Mouse (Mus musculus): ENCODE data around the gene Lrch4. TPM values are rescaled to one million over a fixed set of nuclear protein-coding genes. Genes with fewer than 3 reads are reported as not detected.

Lrch4 gene
- polyA plus RNA-seq (2016; fragmentation: Nextera tagmentation; extraction: Ambion mirVana): 36.7 and 46.5 TPM in 2 replicates

DNA sequence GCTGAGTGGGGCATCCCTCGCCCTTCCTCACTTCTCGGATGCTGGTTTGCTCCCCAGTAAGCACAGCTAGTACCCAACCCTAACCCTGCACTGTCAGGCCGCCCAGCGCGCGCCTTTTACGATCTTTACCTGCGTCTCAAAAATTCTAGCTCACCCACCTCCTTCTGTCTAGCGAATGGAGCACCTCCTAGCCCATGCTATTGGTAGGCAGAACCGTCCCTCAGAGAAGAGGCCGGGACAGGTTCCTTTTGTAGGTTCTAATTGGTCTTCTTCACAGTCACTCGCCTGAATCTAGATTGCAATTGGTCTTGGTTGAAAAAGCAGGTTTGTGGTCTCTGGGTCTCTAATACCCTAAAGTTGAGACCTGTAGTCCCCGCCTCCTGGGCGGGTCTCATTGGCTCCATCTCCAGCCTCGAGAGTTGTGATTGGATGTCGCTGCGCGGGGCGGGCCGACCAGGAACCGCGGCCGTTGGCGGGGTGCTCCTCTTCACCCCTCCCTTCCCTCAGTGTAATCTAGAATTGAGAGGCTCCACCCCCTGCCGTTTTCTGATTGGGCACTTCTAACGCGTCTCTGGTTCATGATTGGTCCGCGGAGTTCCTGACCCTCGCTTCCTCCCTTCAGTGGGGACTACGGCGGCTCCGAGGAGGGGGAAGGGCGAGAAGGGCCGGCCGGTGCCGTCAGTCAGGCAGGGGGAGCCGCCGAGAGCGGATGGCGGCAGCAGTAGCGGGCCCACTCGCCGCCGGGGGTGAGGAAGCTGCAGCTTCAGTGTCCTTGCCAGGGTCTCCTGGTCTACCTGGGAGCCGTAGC, at the start of gene Lrch4, which contains the start of the genes Fbxo24 and Gm20605:
Gene Lrch4, plus strand, starts transcription at position 624 of the 808 bp plus-strand sequence.
Gene Fbxo24, minus strand, starts transcription at position 505 of the 808 bp plus-strand sequence.
Gene Gm20605, plus strand, starts transcription at position 678 of the 808 bp plus-strand sequence.
- DNase-seq (ENCODE audit: low spot score): peak; percentile 99
- Histone ChIP-seq H3K4me3 (peak within 1 kb of the TSS; percentile 71), H3K9me3 (no peaks in the 10 kb centered on the region), H3K27me3 (replicated peaks; ENCODE audit: low read depth, poor library complexity, severe bottlenecking) (no peaks in the 10 kb centered on the region), H3K27ac (replicated peaks) (peak within 1 kb of the TSS; percentile 93), H3K4me1 (peaks cover 60% of the 10 kb centered on the region), H3K36me3 (replicated peaks) (peaks cover 28% of the 10 kb centered on the region)
- under 1% methylated on average over 46 of the region's 46 CpGs for WGBS

DNA sequence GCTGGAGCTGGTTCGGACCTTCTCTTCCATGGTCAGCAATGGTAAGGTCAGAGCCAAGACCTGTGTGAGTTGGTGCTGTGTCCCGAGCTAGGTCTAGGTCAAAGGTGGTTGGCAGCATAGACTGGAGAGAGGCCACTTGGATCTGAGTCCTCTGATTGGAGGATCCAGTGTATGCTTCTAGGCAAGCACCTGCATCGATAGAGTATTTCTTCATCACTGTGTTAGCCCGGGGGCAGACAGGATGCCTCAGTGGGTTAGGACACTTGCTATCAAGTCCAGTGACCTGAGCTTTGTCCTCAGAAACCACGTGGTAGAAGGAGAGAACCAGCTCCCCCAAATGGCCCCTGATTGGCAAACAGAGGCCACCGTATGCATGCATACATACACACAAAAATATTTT, 48.7 kb upstream of the Lrch4 start:
- no peaks in the 10 kb centered on the region for H3K36me3 ChIP-seq (replicated peaks)
- no peak overlapping the region for H3K4me3 ChIP-seq
- H3K27me3 ChIP-seq (replicated peaks; ENCODE audit: low read depth, poor library complexity, severe bottlenecking): peaks cover 37% of the 10 kb centered on the region
- H3K27ac ChIP-seq (replicated peaks): no peak overlapping the region
- WGBS: 84% methylated on average over 6 of the region's 6 CpGs
- no peak for DNase-seq (ENCODE audit: low spot score)
- peaks cover 23% of the 10 kb centered on the region for H3K4me1 ChIP-seq
- H3K9me3 ChIP-seq: no peaks in the 10 kb centered on the region

DNA sequence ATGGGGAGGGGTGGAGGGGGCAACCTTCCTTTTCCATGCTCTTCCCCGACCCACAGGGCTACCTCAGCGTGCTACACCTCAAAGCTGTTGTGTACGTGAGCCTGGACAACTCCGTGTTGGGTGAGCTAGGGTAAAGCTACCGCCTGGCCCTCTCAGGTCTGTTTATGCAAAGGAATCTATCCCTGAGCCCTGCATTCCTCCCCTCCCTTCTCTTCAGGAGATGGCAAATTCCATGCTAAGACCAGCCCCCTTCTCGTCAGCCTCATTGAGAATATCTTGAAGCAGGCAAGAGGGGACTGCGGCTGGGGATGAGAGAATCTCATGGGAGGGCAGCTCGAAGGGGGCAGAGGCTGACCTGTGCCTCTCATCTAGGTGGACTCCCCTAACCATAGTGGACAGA, 46.2 kb upstream of the Lrch4 start:
- Histone ChIP-seq H3K9me3 (no peaks in the 10 kb centered on the region), H3K27me3 (replicated peaks; ENCODE audit: low read depth, poor library complexity, severe bottlenecking) (peaks cover 30% of the 10 kb centered on the region), H3K36me3 (replicated peaks) (no peaks in the 10 kb centered on the region), H3K27ac (replicated peaks) (no peak overlapping the region), H3K4me3 (0 out of 2 replicates have a peak overlapping the region, but pooled peaks have one; percentile 57), H3K4me1 (peaks cover 23% of the 10 kb centered on the region)
- DNase-seq (ENCODE audit: low spot score): no peak
- WGBS: 35% methylated on average over 8 of the region's 8 CpGs

DNA sequence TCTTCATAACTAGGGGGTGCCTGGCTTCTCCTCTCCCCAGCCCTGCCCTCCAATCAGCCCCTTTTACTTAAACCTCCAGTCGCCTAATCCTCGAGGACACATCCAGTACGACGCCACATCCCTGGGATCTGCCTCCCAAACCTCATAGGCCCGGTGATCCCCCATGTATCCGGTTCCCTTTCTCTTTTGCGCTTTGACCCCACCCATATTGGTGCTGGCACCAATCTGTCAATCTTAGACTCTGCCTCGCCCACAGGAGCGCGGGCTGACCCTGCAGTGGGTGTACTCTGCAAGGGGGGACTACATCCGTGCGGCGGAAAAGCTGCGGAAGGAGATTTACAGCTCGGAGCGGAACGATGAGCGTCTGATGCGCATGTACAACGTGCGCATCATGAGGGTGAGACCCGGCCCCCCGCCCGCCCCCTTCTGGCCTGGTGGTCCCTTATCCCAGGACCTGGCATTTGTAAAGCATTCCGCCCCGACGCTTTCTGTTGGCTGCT, 45.2 kb upstream of the Lrch4 start:
- peak overlapping the region; percentile 37; the same call in 1 of the 2 replicates for H3K27ac ChIP-seq (replicated peaks)
- WGBS: 15% methylated on average over 27 of the region's 27 CpGs
- peaks cover 23% of the 10 kb centered on the region for H3K4me1 ChIP-seq
- H3K9me3 ChIP-seq: no peaks in the 10 kb centered on the region
- DNase-seq (ENCODE audit: low spot score): peak; percentile 75
- H3K27me3 ChIP-seq (replicated peaks; ENCODE audit: low read depth, poor library complexity, severe bottlenecking): peaks cover 30% of the 10 kb centered on the region
- no peaks in the 10 kb centered on the region for H3K36me3 ChIP-seq (replicated peaks)
- peak overlapping the region; percentile 57 for H3K4me3 ChIP-seq

DNA sequence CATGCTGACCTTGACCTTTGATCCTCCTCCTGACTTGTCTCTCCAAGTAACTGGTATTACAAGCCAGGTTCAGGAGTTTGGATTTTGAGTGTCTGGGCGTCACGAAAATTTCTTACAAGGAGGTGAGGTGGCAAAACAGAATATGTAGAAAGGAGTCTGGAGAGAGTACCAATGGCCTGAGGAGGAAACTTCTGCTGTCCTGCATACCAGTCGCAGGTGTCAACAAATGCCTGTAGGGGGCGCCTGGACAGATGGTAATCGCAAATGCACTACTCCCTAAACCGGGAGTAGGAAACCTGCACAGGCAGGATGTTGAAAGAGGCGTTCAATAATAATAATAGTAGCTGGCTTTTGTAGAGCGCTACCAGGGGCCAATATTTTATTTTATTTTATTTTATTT, 43.9 kb upstream of the Lrch4 start:
- H3K4me1 ChIP-seq: peaks cover 23% of the 10 kb centered on the region
- DNase-seq (ENCODE audit: low spot score): peak; percentile 69
- H3K36me3 ChIP-seq (replicated peaks): no peaks in the 10 kb centered on the region
- H3K27ac ChIP-seq (replicated peaks): no peak overlapping the region
- H3K27me3 ChIP-seq (replicated peaks; ENCODE audit: low read depth, poor library complexity, severe bottlenecking): peaks cover 30% of the 10 kb centered on the region
- 34% methylated on average over 8 of the region's 8 CpGs for WGBS
- no peaks in the 10 kb centered on the region for H3K9me3 ChIP-seq
- H3K4me3 ChIP-seq: no peak overlapping the region

DNA sequence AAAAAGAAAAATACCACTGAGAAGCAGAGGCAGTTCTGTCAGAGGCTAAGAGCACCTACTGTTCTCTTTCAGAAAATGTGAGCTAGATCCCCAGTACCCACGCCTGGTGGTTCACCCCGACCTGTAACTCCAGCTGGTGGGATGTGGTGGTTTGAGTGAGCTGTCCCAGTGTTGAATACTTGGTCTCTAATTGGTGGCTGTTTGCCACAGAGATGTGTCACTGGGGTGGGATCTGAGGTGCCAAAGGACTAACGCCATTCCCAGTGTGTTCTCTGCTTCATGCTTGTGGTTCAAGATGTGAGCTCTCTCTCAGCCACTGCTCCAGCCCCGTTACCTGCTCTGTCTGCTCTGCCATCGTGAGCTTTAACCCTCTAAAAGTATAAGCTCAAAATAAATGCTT, 38.4 kb upstream of the Lrch4 start:
- Histone ChIP-seq H3K27ac (replicated peaks) (no peak overlapping the region), H3K4me1 (no peaks in the 10 kb centered on the region), H3K9me3 (no peaks in the 10 kb centered on the region), H3K4me3 (no peak overlapping the region), H3K27me3 (replicated peaks; ENCODE audit: low read depth, poor library complexity, severe bottlenecking) (no peaks in the 10 kb centered on the region), H3K36me3 (replicated peaks) (no peaks in the 10 kb centered on the region)
- no peak for DNase-seq (ENCODE audit: low spot score)
- 84% methylated on average over 5 of the region's 5 CpGs for WGBS

DNA sequence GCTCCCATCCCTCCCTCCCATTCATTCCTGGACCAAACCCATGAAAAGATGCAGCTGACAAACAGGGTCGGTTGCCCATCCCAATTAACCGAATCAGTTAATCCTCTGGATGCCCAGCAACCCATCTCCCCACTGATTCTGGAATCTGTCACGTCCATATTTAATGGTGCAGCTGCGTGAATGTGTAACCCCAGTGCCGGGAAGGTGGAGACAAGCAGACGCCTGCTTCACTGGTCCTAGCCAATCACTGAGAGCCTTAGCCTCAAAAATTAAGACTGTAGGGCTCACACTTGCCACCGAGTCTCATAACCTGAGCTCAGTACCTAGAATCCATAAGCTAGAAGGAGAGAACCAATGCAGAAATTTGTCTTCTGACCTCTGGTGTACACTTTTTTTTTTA, 33.0 kb upstream of the Lrch4 start:
- H3K4me1 ChIP-seq: peaks cover 22% of the 10 kb centered on the region
- no peak overlapping the region for H3K27ac ChIP-seq (replicated peaks)

DNA sequence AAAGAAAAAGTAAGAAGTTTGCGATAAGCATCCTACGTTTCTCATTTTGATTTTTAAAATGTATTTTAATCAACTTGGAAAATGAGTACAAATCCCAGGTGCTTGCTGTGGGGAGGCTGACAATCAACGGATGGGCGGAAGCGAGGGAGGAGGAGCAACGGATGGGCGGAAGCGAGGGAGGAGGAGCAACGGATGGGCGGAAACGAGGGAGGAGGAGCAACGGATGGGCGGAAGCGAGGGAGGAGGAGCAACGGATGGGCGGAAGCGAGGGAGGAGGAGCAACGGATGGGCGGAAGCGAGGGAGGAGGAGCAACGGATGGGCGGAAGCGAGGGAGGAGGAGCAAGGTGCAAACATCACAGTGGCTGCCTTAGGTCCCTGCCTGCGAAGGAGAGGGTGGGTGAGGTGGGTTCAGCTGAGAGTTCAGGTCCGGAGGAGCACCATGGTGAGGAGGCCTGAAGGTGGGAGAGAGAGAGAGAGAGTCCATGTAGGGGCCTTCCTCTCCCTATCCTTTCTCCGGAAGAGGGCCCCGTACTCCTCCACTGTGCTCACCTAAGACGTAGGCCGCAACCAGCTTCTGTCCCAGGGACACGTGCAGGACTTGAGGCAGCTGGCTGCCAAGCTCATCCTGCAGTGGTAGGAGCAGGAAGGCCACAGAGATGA, 32.2 kb upstream of the Lrch4 start:
- 28% methylated on average over 30 of the region's 30 CpGs for WGBS
- peaks cover 26% of the 10 kb centered on the region for H3K4me1 ChIP-seq
- peak overlapping the region; percentile 49 for H3K4me3 ChIP-seq
- H3K27me3 ChIP-seq (replicated peaks; ENCODE audit: low read depth, poor library complexity, severe bottlenecking): no peaks in the 10 kb centered on the region
- H3K27ac ChIP-seq (replicated peaks): peak overlapping the region; percentile 75
- no peaks in the 10 kb centered on the region for H3K9me3 ChIP-seq
- H3K36me3 ChIP-seq (replicated peaks): peaks cover 22% of the 10 kb centered on the region
- DNase-seq (ENCODE audit: low spot score): no peak

More for the DNA sequence above, 33.0 kb upstream of the Lrch4 start:
- WGBS: 82% methylated on average over 7 of the region's 7 CpGs
- Histone ChIP-seq H3K27me3 (replicated peaks; ENCODE audit: low read depth, poor library complexity, severe bottlenecking) (no peaks in the 10 kb centered on the region), H3K4me3 (no peak overlapping the region), H3K36me3 (replicated peaks) (peaks cover 22% of the 10 kb centered on the region), H3K9me3 (no peaks in the 10 kb centered on the region)
- DNase-seq (ENCODE audit: low spot score): no peak

DNA sequence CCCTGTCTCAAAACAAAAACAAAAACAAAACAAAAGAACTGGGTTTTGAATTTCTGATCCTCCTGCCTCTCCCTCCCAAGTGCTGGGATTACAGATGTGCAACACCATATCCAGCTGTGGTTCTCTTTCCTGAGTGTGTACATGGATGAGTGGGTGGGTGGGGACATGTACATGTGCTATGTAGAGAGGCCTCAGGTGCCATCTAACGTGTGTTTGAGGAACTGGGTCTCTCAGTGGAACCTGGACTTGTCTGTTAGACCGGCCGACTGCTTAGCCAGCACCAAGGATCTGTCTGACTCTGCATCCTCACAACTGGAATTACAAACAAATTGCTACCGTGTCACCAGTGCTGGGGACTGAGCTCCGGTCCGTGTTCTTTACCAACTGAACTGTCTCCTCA, 31.3 kb upstream of the Lrch4 start:
- Histone ChIP-seq H3K27ac (replicated peaks) (no peak overlapping the region), H3K4me1 (peaks cover 34% of the 10 kb centered on the region), H3K4me3 (peak overlapping the region; percentile 49; the same call in 1 of the 2 replicates), H3K9me3 (no peaks in the 10 kb centered on the region), H3K27me3 (replicated peaks; ENCODE audit: low read depth, poor library complexity, severe bottlenecking) (no peaks in the 10 kb centered on the region), H3K36me3 (replicated peaks) (peaks cover 22% of the 10 kb centered on the region)
- DNase-seq (ENCODE audit: low spot score): no peak
- WGBS: 97% methylated on average over 6 of the region's 6 CpGs

DNA sequence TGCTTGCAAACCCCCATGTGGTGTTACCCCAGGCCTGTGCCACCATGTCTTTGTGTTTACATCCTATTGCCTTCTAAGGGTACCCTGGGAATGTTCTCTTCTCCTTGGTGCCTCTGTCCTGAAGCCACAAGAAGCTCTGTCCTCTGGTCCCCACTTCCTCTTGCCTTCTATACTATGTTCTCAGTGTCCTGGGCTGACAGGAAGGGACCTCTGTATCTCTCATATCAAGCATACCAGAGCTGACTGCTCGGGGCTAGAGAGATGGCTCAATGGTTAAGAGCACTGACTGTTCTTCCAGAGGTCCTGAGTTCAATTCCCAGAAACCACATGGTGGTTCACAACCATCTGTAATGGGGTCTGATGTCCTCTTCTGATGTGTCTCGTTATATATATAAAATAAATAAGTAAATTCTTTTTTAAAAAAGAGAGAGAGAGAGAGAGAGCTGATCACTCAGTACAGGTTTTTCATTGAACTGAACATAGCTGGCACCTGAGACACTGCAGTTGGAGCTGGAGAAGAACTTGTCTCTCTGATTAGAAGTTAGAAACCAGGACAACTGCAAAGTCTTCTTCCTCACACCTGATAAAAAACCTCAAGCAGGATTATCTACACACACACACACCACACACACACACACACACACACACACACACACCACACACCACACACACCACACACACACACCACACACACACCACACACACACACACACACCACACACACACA, 30.7 kb upstream of the Lrch4 start:
- peaks cover 40% of the 10 kb centered on the region for H3K4me1 ChIP-seq
- DNase-seq (ENCODE audit: low spot score): no peak
- peaks cover 23% of the 10 kb centered on the region for H3K36me3 ChIP-seq (replicated peaks)
- no peak overlapping the region for H3K27ac ChIP-seq (replicated peaks)
- no peak overlapping the region for H3K4me3 ChIP-seq
- H3K9me3 ChIP-seq: no peaks in the 10 kb centered on the region
- H3K27me3 ChIP-seq (replicated peaks; ENCODE audit: low read depth, poor library complexity, severe bottlenecking): no peaks in the 10 kb centered on the region
- 88% methylated on average over 2 of the region's 2 CpGs for WGBS

DNA sequence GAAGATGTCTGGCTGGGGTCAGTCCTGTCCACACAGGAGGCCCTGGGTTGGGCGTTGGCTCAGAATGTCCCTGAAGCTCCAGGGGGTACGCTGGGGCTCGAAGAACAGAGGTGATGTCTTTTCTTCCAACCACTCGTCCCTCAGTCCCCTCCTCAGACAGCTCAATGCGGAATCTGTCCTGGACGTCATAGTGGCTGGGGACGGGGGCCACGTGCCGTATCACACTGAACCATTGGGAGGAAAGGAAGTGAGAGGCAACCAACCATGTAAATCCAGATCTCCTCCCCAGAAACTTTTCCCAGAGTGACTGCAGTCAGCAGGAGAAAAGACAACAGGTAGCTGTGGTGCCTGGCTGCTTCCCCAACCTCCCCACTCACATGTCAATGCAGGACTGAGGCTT, 29.3 kb upstream of the Lrch4 start:
- Histone ChIP-seq H3K27ac (replicated peaks) (peak overlapping the region; percentile 98; the same call in 1 of the 2 replicates), H3K27me3 (replicated peaks; ENCODE audit: low read depth, poor library complexity, severe bottlenecking) (no peaks in the 10 kb centered on the region), H3K4me3 (peak overlapping the region; percentile 78), H3K9me3 (no peaks in the 10 kb centered on the region), H3K4me1 (peaks cover 42% of the 10 kb centered on the region), H3K36me3 (replicated peaks) (peaks cover 37% of the 10 kb centered on the region)
- 62% methylated on average over 9 of the region's 9 CpGs for WGBS
- DNase-seq (ENCODE audit: low spot score): no peak

DNA sequence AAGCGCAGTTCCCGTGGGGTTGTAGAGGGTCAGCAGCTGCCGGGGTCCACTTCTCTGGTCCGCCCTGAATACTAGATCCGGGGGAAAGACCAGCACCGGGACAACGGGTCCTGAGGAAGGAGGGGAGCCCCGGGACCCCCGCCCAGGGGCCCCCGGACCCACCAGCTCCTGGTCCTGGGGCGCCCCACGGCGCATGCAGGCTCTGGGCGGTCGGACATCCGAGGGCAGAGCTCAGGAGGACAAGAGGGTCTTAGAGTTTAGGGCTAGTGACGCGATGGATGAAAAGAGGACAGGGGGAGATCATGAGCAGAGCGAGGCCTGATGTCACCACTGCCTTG, 28.7 kb upstream of the Lrch4 start:
- peak overlapping the region; percentile 78 for H3K4me3 ChIP-seq
- H3K36me3 ChIP-seq (replicated peaks): peaks cover 43% of the 10 kb centered on the region
- DNase-seq (ENCODE audit: low spot score): no peak
- H3K9me3 ChIP-seq: no peaks in the 10 kb centered on the region
- WGBS: 3% methylated on average over 19 of the region's 19 CpGs
- H3K27me3 ChIP-seq (replicated peaks; ENCODE audit: low read depth, poor library complexity, severe bottlenecking): no peaks in the 10 kb centered on the region
- peaks cover 42% of the 10 kb centered on the region for H3K4me1 ChIP-seq
- peak overlapping the region; percentile 98 for H3K27ac ChIP-seq (replicated peaks)
